Mouse (Mus musculus): ENCODE results near the gene Yipf2.

Yipf2 gene

GRCm38 (mm10) chr9:21609861-21610260 is 17.2 kb upstream of the Yipf2 start:
- ChIA-PET POLR2A (interaction anchor here in 1 of 4 experiments (0.9 to 2.9 kb wide), 6 partner anchors 7 to 154 kb away, joined by 3 to 14 read pairs (median 5); partner anchors contain the start of gene Ldlr), CTCF (interaction anchor here in 1 of 4 experiments (0.6 to 1.0 kb wide), 2 partner anchors 9 to 17 kb away, joined by 3 to 5 read pairs; no protein-coding TSS in a partner anchor)

GRCm38 (mm10) chr9:21606648-21607047 is 14.0 kb upstream of the Yipf2 start:
- ChIA-PET CTCF (no interaction called here), POLR2A (interaction anchor here in 3 of 4 experiments (0.7 to 8.7 kb wide), 14 partner anchors 8 to 192 kb away, joined by 3 to 71 read pairs (median 4); partner anchors contain the start of genes Smarca4 (in 2 of the 3), Carm1 (in 1 of the 3), Kank2 (in 1 of the 3) and Ldlr (in 1 of the 3))

- CTCF ChIA-PET = interaction anchor here in 1 of 4 experiments (0.9 kb wide), 1 partner anchor 17 kb away, joined by 3 read pairs; no protein-coding TSS in a partner anchor
- POLR2A ChIA-PET = interaction anchor here (0.5 to 8.7 kb wide), 28 partner anchors 7 to 616 kb away, joined by 3 to 71 read pairs (median 3); partner anchors contain the start of genes Kank2 (in 2 of the 4), Ldlr (in 2 of the 4), Smarca4 (in 2 of the 4) and Timm29 (in 2 of the 4)
Measured at GRCm38 (mm10) chr9:21605865-21606264, 13.2 kb upstream of the Yipf2 start.

- ChIA-PET CTCF (interaction anchor here in 1 of 4 experiments (0.9 to 2.7 kb wide), 2 partner anchors 8 to 22 kb away, joined by 4 to 11 read pairs; no protein-coding TSS in a partner anchor), POLR2A (interaction anchor here in 2 of 4 experiments (0.7 to 8.7 kb wide), 10 partner anchors 11 to 132 kb away, joined by 3 to 71 read pairs (median 4); partner anchors contain the start of gene Smarca4 (in 2 of the 2))
Measured at GRCm38 (mm10) chr9:21604119-21604518, 11.5 kb upstream of the Yipf2 start.

GRCm38 (mm10) chr9:21601722-21602399 is 9.2 kb upstream of the Yipf2 start:
- POLR2A ChIA-PET = interaction anchor here in 3 of 4 experiments (0.5 to 8.7 kb wide), 34 partner anchors 9 to 789 kb away, joined by 3 to 71 read pairs (median 4); partner anchors contain the start of genes Timm29 (in 3 of the 3), Yipf2 (in 3 of the 3), Smarca4 (in 2 of the 3) and Carm1 (in 1 of the 3)
- CTCF ChIA-PET = interaction anchor here (0.5 to 2.7 kb wide), 63 partner anchors 9 to 700 kb away, joined by 3 to 18 read pairs (median 4); partner anchors contain the start of genes Timm29 (in 2 of the 4), Yipf2 (in 2 of the 4), Carm1 (in 1 of the 4) and Ccdc159 (in 1 of the 4)

- CTCF ChIA-PET = interaction anchor here (0.5 to 2.7 kb wide), 31 partner anchors 13 to 700 kb away, joined by 3 to 18 read pairs (median 4); partner anchors contain the start of genes Carm1 (in 1 of the 4), Ccdc159 (in 1 of the 4), Kank2 (in 1 of the 4) and Smarca4 (in 1 of the 4)
Measured at GRCm38 (mm10) chr9:21601073-21601472, 8.4 kb upstream of the Yipf2 start.

GRCm38 (mm10) chr9:21600186-21600585 is 7.6 kb upstream of the Yipf2 start:
- ChIA-PET CTCF (interaction anchor here in 3 of 4 experiments (0.6 to 2.7 kb wide), 5 partner anchors 10 to 380 kb away, joined by 3 to 12 read pairs (median 3); partner anchors contain the start of gene Carm1 (in 1 of the 3)), POLR2A (interaction anchor here (0.6 to 8.7 kb wide), 11 partner anchors 8 to 281 kb away, joined by 3 to 71 read pairs (median 4); partner anchors contain the start of genes Ldlr (in 1 of the 4), Smarca4 (in 1 of the 4), Spc24 (in 1 of the 4) and Timm29 (in 1 of the 4))

More at GRCm38 (mm10) chr9:21601073-21601472, 8.4 kb upstream of the Yipf2 start:
- POLR2A ChIA-PET = interaction anchor here in 3 of 4 experiments (0.6 to 8.7 kb wide), 21 partner anchors 8 to 354 kb away, joined by 3 to 71 read pairs (median 4); partner anchors contain the start of genes Timm29 (in 3 of the 3), Yipf2 (in 3 of the 3), Carm1 (in 1 of the 3) and Kank2 (in 1 of the 3)

GRCm38 (mm10) chr9:21598198-21598597 is 5.6 kb upstream of the Yipf2 start:
- CTCF ChIA-PET = interaction anchor here in 3 of 4 experiments (0.7 to 2.7 kb wide), 13 partner anchors 18 to 457 kb away, joined by 3 to 12 read pairs (median 4); partner anchors contain the start of genes Carm1 (in 1 of the 3) and Rab3d (in 1 of the 3)

GRCm38 (mm10) chr9:21594838-21595237 is 2.2 kb upstream of the Yipf2 start:
- ChIA-PET CTCF (interaction anchor here in 1 of 4 experiments (3.5 kb wide), 1 partner anchor 8 kb away, joined by 17 read pairs; no protein-coding TSS in a partner anchor), POLR2A (interaction anchor here in 2 of 4 experiments (0.6 to 1.8 kb wide), 4 partner anchors 9 to 22 kb away, joined by 3 to 4 read pairs (median 3); no protein-coding TSS in a partner anchor)

More at GRCm38 (mm10) chr9:21598198-21598597, 5.6 kb upstream of the Yipf2 start:
- POLR2A ChIA-PET = interaction anchor here in 2 of 4 experiments (0.6 to 2.3 kb wide), 18 partner anchors 8 to 363 kb away, joined by 3 to 9 read pairs (median 3); partner anchors contain the start of genes Ldlr (in 1 of the 2) and Spc24 (in 1 of the 2)

- POLR2A ChIA-PET = interaction anchor here in 3 of 4 experiments (0.6 to 4.4 kb wide), 7 partner anchors 7 to 48 kb away, joined by 3 to 33 read pairs (median 4); partner anchors contain the start of gene Carm1 (in 1 of the 3)
- CTCF ChIA-PET = interaction anchor here in 1 of 4 experiments (3.5 kb wide), 1 partner anchor 8 kb away, joined by 17 read pairs; no protein-coding TSS in a partner anchor
Measured at GRCm38 (mm10) chr9:21594350-21594749, 1.7 kb upstream of the Yipf2 start.

GRCm38 (mm10) chr9:21593122-21593721 is 594 bp upstream of the Yipf2 start:
- ChIA-PET CTCF (interaction anchor here in 2 of 4 experiments (1.0 to 3.5 kb wide), 4 partner anchors 9 to 236 kb away, joined by 3 to 17 read pairs (median 4); no protein-coding TSS in a partner anchor), POLR2A (interaction anchor here in 3 of 4 experiments (0.6 to 4.4 kb wide), 28 partner anchors 8 to 205 kb away, joined by 3 to 33 read pairs (median 4); partner anchors contain the start of genes Carm1 (in 2 of the 3), Ldlr (in 2 of the 3), Kank2 (in 1 of the 3) and Qtrt1 (in 1 of the 3))

- CTCF ChIA-PET = interaction anchor here in 3 of 4 experiments (0.6 to 3.5 kb wide), 5 partner anchors 10 to 235 kb away, joined by 3 to 17 read pairs (median 5); no protein-coding TSS in a partner anchor
- POLR2A ChIA-PET = interaction anchor here in 3 of 4 experiments (0.8 to 4.4 kb wide), 30 partner anchors 10 to 207 kb away, joined by 3 to 33 read pairs (median 4); partner anchors contain the start of genes Carm1 (in 2 of the 3), Ldlr (in 2 of the 3), Kank2 (in 1 of the 3) and Qtrt1 (in 1 of the 3)
Measured at GRCm38 (mm10) chr9:21591831-21592702, 561 bp downstream of the Yipf2 start.

GRCm38 (mm10) chr9:21591127-21591830 is 1.3 kb downstream of the Yipf2 start:
- ChIA-PET POLR2A (interaction anchor here in 2 of 4 experiments (0.8 to 4.4 kb wide), 16 partner anchors 9 to 161 kb away, joined by 3 to 33 read pairs (median 7); partner anchors contain the start of genes Carm1 (in 2 of the 2), Ldlr (in 1 of the 2) and Smarca4 (in 1 of the 2)), CTCF (interaction anchor here in 1 of 4 experiments (3.5 kb wide), 1 partner anchor 11 kb away, joined by 17 read pairs; no protein-coding TSS in a partner anchor)

GRCm38 (mm10) chr9:21589538-21589937 is 3.1 kb downstream of the Yipf2 start:
- ChIA-PET POLR2A (interaction anchor here in 2 of 4 experiments (0.6 to 2.8 kb wide), 6 partner anchors 13 to 361 kb away, joined by 3 to 8 read pairs (median 3); no protein-coding TSS in a partner anchor), CTCF (interaction anchor here in 2 of 4 experiments (0.5 to 1.1 kb wide), 2 partner anchors 13 to 107 kb away, joined by 3 to 7 read pairs; no protein-coding TSS in a partner anchor)

GRCm38 (mm10) chr9:21588350-21588749 is 4.3 kb downstream of the Yipf2 start:
- POLR2A ChIA-PET = interaction anchor here in 2 of 4 experiments (0.9 to 2.8 kb wide), 7 partner anchors 10 to 222 kb away, joined by 3 to 8 read pairs (median 3); no protein-coding TSS in a partner anchor
- CTCF ChIA-PET = interaction anchor here in 2 of 4 experiments (0.6 to 1.4 kb wide), 4 partner anchors 11 to 49 kb away, joined by 3 to 4 read pairs (median 3); no protein-coding TSS in a partner anchor

Data from embryonic stem cell, embryonic (primary cell).